In the genomic region with DNA sequence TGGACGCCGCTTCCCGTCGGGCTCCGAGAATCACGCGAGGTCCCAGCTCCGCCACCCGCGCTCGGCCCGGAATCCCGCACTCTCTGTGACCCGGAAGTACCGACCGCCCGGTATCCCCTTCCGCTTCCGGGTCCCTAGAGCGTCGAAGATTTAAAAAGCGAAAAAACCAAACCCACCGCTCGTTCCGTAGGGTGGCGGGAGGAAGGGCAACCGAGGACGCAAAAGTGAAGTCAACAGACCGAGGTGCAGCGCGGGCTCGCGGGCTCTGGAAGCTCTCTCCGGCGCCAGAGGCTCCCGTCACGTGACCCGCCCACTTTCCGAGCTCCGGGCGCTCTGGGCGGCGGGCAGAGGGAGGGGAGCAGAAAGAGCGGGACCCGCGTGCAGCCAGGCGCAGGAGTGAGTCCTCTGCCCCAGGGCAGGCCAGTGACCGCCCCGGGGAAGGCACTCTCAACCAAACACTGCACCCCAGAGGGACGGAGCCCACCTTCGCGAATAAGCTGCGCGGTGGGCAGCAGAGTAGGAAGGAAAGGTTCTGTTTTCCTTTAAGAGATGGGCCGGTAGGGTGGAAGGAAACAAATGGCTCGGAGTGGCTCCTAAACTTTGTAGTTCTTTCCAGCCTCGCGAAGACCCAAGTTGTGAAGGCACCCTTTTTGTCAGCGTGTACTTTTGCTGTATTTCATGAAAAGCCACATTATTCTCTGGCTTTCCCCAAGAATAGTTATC, we compare ENCODE assay signal across 8 mouse cellular contexts. TPM values are rescaled to one million over a fixed set of nuclear protein-coding genes. Genes with fewer than 3 reads are reported as not detected.
DNase-seq lines count a peak whose midpoint lies in the region; TF ChIP-seq lines count a peak whose summit lies in the region.

A gene (minus strand): TSS at position 261 of the 723 bp plus-strand sequence.

- intact Hi-C loops in gastrocnemius, adult 2 months (cut with DNase I) = loop anchor here (5.0 kb wide), 2 partner anchors 35 to 90 kb away; no protein-coding TSS in a partner anchor

- H3K27me3 ChIP-seq in megakaryocyte, embryonic 14.5 days (replicated peaks) = no peaks in the 10 kb centered on the region

- H3K4me1 ChIP-seq in megakaryocyte, embryonic 14.5 days = peaks cover 43% of the 10 kb centered on the region

- H3K36me3 ChIP-seq in megakaryocyte, embryonic 14.5 days (replicated peaks; ENCODE audit: low read length) = peaks cover 49% of the 10 kb centered on the region

- peak within 1 kb of the TSS; percentile 99 for H3K27ac ChIP-seq in gastrocnemius, adult 2 months

- no peaks in the 10 kb centered on the region for H3K9me3 ChIP-seq in megakaryocyte, embryonic 14.5 days

- H3K4me3 ChIP-seq in gastrocnemius, adult 2 months = peak within 1 kb of the TSS; percentile 92
- peak within 1 kb of the TSS; percentile 92 for H3K4me3 ChIP-seq in megakaryocyte, embryonic 14.5 days (replicated peaks)

- peak; percentile 84 for DNase-seq in WW6 (ENCODE audit: low read depth, low spot score)
- DNase-seq in cerebellum, postnatal 4 days (ENCODE audit: low spot score in 2 of 2) = peak; percentile 61 to 84
- DNase-seq in gastrocnemius, adult 2 months = peak; percentile 90
- DNase-seq in hindlimb bud, embryonic 11.5 days (ENCODE audit: extremely low spot score, low read depth, low spot score) = peak; percentile 72
- DNase-seq in left cerebral cortex, adult 8-10 months (ENCODE audit: low spot score in 2 of 2) = peak; percentile 63 to 71
- peak; percentile 88 to 89 for DNase-seq in right cerebral cortex, postnatal 10 days (ENCODE audit: low spot score in 2 of 2)
- DNase-seq in urinary bladder, postnatal 25 days (ENCODE audit: low spot score) = peak; percentile 79

- no peak for TF ChIP-seq CTCF in gastrocnemius, adult 2 months (IDR thresholded peaks at IDR 0.05)

RNA-seq across cellular contexts. Expression of the gene that starts here (rescaled TPM):
- 10 to 100 TPM; 12.3 to 15.5 TPM for total RNA-seq in gastrocnemius, adult 2 months (2021)
- 10 to 100 TPM; 59.0 to 62.8 (median 60.4) TPM for total RNA-seq in left cerebral cortex, adult 8-10 months (2022)
- polyA plus RNA-seq in megakaryocyte, embryonic 14.5 days (2012; ENCODE audit: insufficient read depth, low replicate concordance) = 2.4 and 9.0 TPM in 2 replicates

Comparison
In these comparisons a context has a peak if more than half of its experiments do, and no peak if none do; other contexts are left out.
1. Peak in every context shown above with its lines: DNase-seq, H3K4me3 ChIP-seq and H3K27ac ChIP-seq.